Mouse (Mus musculus): ENCODE measurements around the gene Rdh19.
"Not testable (repeated sequence)": the region's sequence is repeated elsewhere in the genome, so short reads cannot be mapped to it uniquely, and the experiment has no call there.

Rdh19 gene

DNA sequence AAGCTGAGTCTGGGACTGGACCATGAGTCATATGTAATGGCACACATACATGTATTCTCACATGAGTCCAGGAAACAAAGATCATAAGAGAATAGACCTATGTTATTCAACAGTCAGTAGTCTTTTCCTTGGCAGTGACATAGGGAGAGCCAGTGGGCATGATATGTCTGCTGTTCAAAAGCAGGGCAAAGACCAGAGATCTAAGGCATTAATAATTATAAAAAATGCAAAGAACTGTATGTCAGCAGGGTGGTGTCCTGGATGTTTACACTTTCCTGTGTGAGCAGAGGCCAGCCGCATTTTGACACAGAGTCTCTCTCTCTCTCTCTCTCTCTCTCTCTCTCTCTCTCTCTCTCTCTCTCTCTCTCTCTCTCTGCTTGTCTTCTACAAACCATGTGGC is at the start of gene Rdh19:
Gene Rdh19 (plus strand): TSS at position 301 of the 400 bp plus-strand sequence.
- no peak for DNase-seq (ENCODE audit: extremely low spot score, low spot score)

GRCm38 (mm10) chr10:127800891-127801290 is 48.8 kb upstream of the Rdh19 start, which contains the start of gene Rdh16:
Rdh16 (plus strand) TSS chr10:127801152.
- no peak for DNase-seq (ENCODE audit: extremely low spot score, low spot score)

- DNase-seq (ENCODE audit: extremely low spot score, low spot score) = no peak
These were observed 48.1 kb upstream of the Rdh19 start for GRCm38 (mm10) chr10:127801612-127802011.

GRCm38 (mm10) chr10:127802236-127802635 is 47.5 kb upstream of the Rdh19 start:
- no peak for DNase-seq (ENCODE audit: extremely low spot score, low spot score)

GRCm38 (mm10) chr10:127804416-127804815 is 45.3 kb upstream of the Rdh19 start:
- DNase-seq (ENCODE audit: extremely low spot score, low spot score) = no peak

DNA sequence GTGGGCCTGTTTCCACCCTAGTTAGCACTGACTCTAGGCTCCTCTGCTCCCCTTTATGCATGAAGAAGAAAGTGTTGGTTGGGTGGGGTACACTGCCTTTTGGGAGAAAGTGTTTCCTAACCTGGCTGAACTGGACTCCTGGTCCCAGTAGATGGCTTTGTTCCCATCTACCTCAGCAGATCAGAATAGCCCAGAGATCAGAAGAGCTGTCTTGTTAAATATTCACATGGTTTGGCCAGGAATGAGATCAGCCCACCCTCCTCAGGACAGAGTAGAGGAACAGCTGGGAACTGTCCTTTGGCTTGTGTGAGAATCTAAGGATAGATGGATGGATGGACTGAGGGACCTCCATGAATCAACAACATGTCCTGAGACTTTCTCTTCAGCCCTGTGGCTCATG is 33.8 kb upstream of the Rdh19 start:
- no peak for DNase-seq (ENCODE audit: extremely low spot score, low spot score)

GRCm38 (mm10) chr10:127817268-127817910 is 32.3 kb upstream of the Rdh19 start:
- not testable (repeated sequence) for DNase-seq (ENCODE audit: extremely low spot score, low spot score)

DNA sequence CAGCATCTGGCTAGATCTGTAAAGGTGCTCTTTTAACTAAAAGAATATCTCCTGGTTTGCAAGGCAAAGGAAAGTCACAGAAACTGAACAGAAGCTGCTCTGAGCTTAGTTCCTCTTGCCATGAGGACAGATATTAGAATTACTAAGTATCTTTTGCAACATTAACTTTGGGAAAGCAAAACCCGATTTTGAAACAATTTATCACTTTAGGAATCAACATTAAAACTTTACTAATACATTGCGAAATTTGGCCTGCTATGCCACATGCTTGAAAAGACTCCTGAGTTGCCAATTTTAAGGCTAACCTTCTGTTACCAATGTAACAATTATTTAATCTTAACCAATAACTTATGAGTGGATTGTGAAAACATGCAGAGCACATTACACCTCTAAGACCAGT is 27.9 kb upstream of the Rdh19 start:
- DNase-seq (ENCODE audit: extremely low spot score, low spot score) = not testable (repeated sequence)

- no peak for DNase-seq (ENCODE audit: extremely low spot score, low spot score)
These were observed 24.3 kb upstream of the Rdh19 start for GRCm38 (mm10) chr10:127825386-127825785.

DNA sequence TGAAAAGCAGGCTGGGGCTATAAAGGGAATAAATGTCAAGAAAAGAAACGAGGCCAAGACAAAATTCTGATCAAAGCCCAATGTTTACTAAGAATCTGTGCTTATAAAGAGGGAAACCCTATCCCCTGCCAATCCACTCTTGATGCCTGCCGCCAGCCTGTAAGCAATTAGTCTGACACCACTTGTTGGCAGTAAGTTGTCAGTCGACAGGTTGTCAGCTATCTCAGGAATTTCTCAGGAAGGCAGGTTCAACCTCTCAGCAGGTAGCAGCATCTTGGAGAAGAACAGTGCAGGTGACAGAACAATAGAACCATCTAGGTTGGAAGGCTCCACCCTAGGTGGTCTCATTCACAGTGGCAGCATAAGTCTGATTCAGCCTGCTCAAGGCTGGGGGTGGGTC is 20.6 kb upstream of the Rdh19 start:
- DNase-seq (ENCODE audit: extremely low spot score, low spot score) = no peak

DNA sequence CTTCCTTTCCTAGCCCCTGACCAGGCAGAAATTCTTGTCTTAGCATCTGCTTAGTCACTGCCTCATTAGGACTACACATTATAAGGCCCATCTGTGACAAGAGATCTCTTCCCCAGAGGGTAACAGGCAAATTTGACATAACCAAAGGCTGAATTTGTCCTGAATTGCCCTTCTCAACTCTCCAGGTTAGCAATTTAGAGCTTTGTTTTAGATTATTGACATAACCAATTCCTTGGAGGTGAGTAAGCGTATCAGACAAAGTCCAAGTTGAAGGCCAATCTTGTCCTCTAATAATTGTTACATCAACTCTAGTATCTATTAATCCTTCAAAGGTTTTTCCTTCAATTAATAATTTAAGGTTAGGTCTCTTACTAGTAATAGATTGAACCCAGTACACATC is 15.5 kb upstream of the Rdh19 start:
- DNase-seq (ENCODE audit: extremely low spot score, low spot score) = not testable (repeated sequence)

DNA sequence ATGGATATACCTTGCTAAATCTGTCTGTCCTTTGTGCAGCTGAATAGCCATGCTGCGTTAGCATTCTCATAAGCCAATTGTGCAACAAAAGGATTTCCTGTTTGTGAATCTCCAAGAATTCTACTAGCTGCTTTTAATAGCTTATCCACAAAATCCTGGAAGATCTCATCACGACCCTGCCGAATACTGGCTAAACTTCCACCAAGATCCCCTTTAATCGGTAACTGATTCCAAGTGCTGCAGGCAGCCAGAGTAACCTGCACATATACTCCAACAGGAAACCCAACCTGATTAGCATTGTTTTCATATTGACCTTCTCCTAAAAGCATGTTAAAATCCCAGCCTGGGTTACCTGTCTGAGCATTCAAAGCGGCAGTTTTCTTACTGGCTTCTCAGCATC is 14.4 kb upstream of the Rdh19 start:
- no peak for DNase-seq (ENCODE audit: extremely low spot score, low spot score)

DNA sequence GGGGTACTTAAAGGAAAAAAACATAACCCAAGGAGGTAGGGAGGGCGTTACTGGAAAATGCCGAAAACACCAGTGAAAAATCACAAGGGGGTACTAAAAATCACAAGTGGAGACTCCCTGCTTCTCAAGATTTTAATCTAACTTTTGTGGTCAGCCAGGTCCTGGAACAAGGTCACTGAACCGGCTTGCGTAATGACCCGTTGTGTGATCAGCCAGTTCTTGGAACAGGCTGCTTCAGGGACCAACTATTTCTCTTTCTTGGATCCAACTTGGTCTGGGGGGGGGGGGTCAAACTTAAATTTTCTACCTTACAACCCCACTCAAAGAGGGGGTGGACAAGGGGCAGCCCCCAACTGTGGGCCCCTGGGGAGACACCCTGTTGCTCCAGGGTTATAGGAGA is 11.9 kb upstream of the Rdh19 start:
- not testable (repeated sequence) for DNase-seq (ENCODE audit: extremely low spot score, low spot score)

- DNase-seq (ENCODE audit: extremely low spot score, low spot score) = no peak
These were observed 11.2 kb upstream of the Rdh19 start for GRCm38 (mm10) chr10:127838539-127838938.

DNA sequence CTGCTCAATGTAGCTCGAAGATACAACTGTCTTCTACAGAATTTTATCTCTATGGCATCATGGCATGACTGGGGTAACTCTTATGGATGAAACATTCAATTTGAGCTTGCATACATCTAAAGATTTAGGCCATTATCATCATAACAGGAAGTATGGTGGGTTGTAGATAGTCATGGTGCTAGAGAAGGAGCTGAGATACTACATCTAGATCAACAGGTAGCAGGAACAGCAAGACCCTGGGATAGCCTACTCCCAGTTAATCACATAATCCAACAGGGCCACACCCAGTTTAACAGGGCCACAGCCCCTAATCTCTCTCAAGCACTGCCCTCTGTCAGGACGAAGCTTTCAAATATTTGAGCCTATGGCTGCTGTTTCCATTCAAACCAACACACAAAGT is 9.0 kb upstream of the Rdh19 start:
- DNase-seq (ENCODE audit: extremely low spot score, low spot score) = no peak

DNA sequence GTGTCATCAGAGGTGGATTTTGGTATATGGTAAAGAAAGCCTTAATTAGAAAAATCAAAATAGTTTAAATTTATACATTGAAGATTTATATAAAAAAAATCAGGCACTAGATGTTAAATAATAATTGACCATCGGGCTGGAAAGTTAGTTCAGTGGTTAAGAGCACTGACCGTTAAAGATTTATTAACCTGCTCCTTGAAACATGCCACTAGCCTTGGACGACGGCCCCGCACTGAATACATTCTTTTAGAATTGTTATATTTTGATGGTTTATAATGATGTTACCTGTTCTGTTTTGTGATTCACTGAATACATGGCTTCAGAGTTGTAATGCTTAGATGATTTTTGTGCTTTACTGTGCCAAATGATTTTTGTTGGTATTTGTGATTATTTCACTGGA is 3.8 kb upstream of the Rdh19 start:
- not testable (repeated sequence) for DNase-seq (ENCODE audit: extremely low spot score, low spot score)

DNA sequence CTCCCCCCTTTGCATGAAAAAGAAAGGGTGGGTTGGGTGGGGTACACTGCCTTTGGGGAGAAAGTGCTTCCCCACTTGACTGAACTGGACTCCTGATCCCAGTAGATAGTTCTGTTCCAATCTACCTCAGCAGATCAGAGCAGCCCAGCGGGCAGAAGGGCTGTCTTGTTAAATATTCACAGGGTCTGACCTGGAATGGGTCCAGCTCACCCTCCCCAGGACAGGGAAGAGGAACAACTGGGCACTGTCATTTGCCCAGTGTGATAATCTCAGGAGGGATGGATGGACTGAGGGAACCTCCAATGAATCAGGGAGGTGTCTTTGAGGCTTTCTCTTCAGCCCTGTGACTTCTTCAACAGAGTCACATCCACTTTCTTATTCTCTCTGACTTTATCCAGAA is 1.6 kb upstream of the Rdh19 start:
- no peak for DNase-seq (ENCODE audit: extremely low spot score, low spot score)

DNA sequence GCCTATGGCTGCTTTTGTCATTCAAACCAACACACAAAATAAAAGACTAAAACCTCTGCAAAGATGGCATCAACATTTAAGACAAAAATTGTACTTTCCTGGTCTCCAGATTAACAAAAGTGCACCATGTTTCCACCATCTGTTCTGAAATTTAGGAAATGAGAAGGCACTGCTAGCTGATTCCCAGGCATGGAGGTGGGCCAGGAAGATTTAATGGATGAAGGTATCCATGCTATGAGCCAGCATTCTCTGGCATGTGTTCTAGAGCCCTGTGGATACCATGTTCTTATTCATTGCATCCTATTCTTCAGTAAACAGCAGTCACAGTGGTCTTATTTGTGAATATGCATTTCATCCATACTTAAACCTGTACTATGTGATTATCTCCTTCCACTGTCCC is 6.6 kb downstream of the Rdh19 start:
- DNase-seq (ENCODE audit: extremely low spot score, low spot score) = no peak

DNA sequence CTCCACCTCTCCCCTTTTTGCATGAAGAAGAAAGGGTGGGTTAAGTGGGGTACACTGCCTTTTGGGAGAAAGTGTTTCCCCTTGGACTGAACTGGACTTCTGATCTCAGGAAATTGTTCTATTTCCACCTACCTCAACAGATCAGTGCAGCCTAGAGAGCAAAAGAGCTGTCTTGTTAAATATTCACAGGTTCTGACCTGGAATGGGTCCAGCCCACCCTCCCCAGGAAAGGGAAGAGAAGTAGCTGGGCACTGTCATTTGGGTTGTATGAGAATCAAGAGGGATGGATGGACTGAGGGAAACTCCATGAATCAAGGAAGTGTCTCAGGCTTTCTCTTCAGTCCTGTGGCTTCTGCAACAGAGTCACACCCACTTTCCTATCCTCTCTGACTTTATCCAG is 15.2 kb downstream of the Rdh19 start:
- no peak for DNase-seq (ENCODE audit: extremely low spot score, low spot score)

GRCm38 (mm10) chr10:127866232-127866631 is 16.5 kb downstream of the Rdh19 start, which contains the start of gene Rdh16f2:
Rdh16f2 (plus strand) TSS chr10:127866474.
- no peak for DNase-seq (ENCODE audit: extremely low spot score, low spot score)

GRCm38 (mm10) chr10:127872484-127872883 is 22.8 kb downstream of the Rdh19 start:
- no peak for DNase-seq (ENCODE audit: extremely low spot score, low spot score)

DNA sequence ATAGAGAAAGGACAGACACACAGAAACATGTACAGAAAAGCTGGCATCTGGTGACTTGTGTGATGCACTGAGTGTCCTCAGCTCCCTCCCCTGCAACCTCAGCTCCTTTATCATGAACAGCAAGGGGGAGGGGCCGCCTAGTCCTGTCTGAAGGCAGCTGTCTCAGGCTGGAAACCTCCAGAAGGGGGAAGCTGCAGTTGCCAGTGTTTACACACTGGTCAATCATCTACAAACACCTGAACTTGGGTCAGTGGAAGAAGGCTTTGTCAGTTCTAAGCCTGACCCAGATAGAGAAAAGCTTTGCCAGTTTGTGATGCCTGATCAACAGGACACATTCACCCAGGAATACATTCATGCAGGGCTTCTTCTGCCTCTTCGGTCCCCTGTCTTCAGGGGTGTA is 28.0 kb downstream of the Rdh19 start:
- DNase-seq (ENCODE audit: extremely low spot score, low spot score) = no peak

DNA sequence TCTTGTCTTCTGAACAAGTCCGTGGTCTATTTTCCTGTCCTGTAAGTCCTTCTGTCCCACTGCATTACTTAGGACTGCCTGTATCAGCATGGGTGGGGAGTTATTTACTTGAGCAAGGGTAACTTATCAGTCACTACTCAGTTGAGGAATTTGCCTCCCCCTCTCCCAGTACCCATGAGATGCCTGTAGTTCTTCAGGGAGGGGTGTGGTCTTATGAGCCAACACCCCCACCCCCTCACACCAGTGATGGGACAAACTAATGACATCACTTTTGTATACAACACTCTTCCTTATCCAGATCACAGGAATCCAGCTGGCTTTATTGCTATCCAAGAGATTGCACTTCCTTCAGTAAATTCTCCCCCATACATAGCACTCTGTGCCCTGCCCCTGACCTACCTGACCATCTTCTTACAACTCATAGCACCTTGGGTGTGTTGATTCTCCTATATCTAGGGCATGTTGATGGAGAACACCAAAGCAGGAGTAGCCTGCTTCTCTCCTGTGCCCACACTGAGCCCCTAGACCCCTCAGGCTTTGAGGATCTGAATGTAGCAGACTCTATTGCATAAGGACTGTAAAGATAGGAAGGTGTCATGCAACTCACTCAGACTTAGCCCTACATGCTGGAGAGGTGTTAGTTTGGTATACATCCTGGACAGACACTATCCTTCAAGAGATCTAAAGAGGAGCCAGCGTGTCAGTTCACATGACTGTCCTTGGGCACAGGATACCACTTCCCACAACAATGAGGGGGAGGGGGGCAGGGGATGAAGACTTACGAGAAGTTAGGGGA is 28.7 kb downstream of the Rdh19 start:
- no peak for DNase-seq (ENCODE audit: extremely low spot score, low spot score)

Measured in neural tube, embryonic 10.5 days (tissue).